ENCODE assay signal across 10 mouse cellular contexts in the genomic region with DNA sequence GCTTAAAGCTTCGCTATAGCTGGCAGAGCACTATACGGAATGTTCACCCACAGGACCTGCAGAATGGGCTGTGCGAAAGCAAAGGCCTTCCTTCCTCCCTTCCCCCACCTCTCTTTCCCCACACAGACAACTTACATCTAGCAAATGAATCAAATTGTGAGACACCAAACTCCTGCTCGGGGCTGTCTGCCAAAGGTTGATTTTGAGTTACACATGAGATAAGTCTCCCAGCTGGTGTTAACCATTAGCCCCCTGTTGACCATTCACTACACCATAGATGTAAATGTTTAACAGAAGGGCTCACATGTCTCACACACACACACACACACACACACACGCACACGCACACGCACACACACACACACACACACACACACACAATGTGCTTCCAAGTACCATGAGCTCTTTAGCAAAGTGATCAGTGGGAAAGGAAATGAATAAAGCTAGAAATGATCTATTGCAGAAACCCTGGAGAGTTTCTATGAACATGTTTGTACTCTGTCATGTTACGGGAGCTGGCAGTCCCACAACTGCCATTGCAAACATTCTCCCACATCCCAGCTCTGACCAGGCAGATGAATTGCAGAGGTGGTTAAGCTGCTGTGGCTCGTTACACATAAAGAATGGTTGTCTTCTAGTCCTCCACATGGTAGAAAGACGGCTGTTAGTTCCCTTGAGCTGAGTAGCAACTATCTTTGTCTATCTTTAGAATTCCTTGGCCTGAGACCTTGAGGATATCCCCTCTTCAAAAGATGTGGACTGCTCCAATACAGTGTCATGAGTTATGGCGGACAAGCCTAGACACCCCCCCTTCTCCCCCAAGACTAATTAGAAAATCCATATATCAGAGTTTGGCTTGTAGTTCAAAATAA.
DNase-seq lines count a peak whose midpoint lies in the region; ATAC-seq lines count a peak whose summit lies in the region.
"Had no signal": no experiment of that assay in that cellular context is flagged by ENCODE, and none has a peak within 500 bp of the region (broad histone marks: within the 10 kb centered on the region; RNA-seq: fewer than 3 reads in every experiment).

No protein-coding gene starts in this region.

- DNase-seq in heart, postnatal 4 days: no peak
- peak; percentile 31 for DNase-seq in retina, postnatal 1 day
- DNase-seq in retina, embryonic 14.5 days (ENCODE audit: low spot score): no peak
- peak; percentile 73 to 83 for DNase-seq in kidney, postnatal 4 days
- DNase-seq in left cerebral cortex, postnatal 10 days (ENCODE audit: extremely low spot score in 1 of 2, low spot score in 2 of 2): no peak
- no peak for DNase-seq in left cerebral cortex, adult 9 months (ENCODE audit: low spot score in 2 of 2)
- DNase-seq in layer of hippocampus, postnatal 14 days (ENCODE audit: low spot score in 2 of 2): no peak
- DNase-seq: adrenal gland, adult 2 months; cerebellum, postnatal 14 days had no signal

- ATAC-seq in heart, embryonic 13.5 days (ENCODE audit: extremely low read depth, insufficient number of reproducible peaks, low FRiP score, low TSS enrichment): no peak

- H3K27ac ChIP-seq in heart, embryonic 13.5 days (replicated peaks): peak overlapping the region; percentile 59

- WGBS in heart, embryonic 13.5 days: 73% methylated on average over 11 of the region's 11 CpGs

- H3K4me2 ChIP-seq in heart, embryonic 13.5 days: no peak overlapping the region

- 0 out of 2 replicates have a peak, but pooled peaks cover 3% of the 10 kb centered on the region for H3K36me3 ChIP-seq in heart, embryonic 13.5 days

- no peak overlapping the region for H3K9ac ChIP-seq in heart, embryonic 13.5 days

- no peak overlapping the region for H3K4me3 ChIP-seq in heart, embryonic 13.5 days

- H3K4me1 ChIP-seq in heart, embryonic 13.5 days: peaks cover 40% of the 10 kb centered on the region

- no peaks in the 10 kb centered on the region for H3K9me3 ChIP-seq in heart, embryonic 13.5 days

- no peaks in the 10 kb centered on the region for H3K27me3 ChIP-seq in heart, embryonic 13.5 days (replicated peaks)

- intact Hi-C loops in left cerebral cortex, postnatal 10 days (cut with DNase I): loop anchor here (5.0 kb wide), 1 partner anchor 47 kb away; no protein-coding TSS in a partner anchor

Comparison
In these comparisons a context has a peak if more than half of its experiments do, and no peak if none do; other contexts are left out.
1. DNase-seq: peak in retina, postnatal 1 day (single experiment) and kidney, postnatal 4 days (2 of 2); none in heart, postnatal 4 days (single experiment), retina, embryonic 14.5 days (single experiment), left cerebral cortex, postnatal 10 days (0 of 2), left cerebral cortex, adult 9 months (0 of 2) and layer of hippocampus, postnatal 14 days (0 of 2).